Mouse (Mus musculus) liver, embryonic 14.5 days (tissue): ENCODE data around the gene Il11ra1. TPM values are rescaled to one million over a fixed set of nuclear protein-coding genes. Genes with fewer than 3 reads are reported as not detected.
"Not testable (repeated sequence)": the region's sequence is repeated elsewhere in the genome, so short reads cannot be mapped to it uniquely, and the experiment has no call there.

Experiments
- ATAC-seq: fragments of 200-750 bp; cut with Nextera tagmentation; 2 replicates; pipeline ENCODE4 v1.8.0; 2017; ENCODE audit warnings: moderate number of reproducible peaks, mild to moderate bottlenecking, moderate library complexity; ENCODE audit not compliant: insufficient read depth
- DNase-seq, 3 experiments: peaks; one replicate each; pipeline ENCODE4 v3.0.0-alpha.2; 2012 to 2013; ENCODE audit warnings: low read depth in 3 of 3, low spot score in 3 of 3
- H3K27ac ChIP-seq: fragments of 300-500 bp; sonication (generic); 2 replicates; pipeline ENCODE4 v1.5.1; 2014; ENCODE audit warnings: moderate library complexity, mild to moderate bottlenecking, control low read depth, inconsistent platforms
- H3K27me3 ChIP-seq: fragments of 300-500 bp; sonication (generic); 2 replicates; pipeline ENCODE4 v1.6.1; 2014; ENCODE audit warnings: mild to moderate bottlenecking, low read length, moderate library complexity; ENCODE audit not compliant: control insufficient read depth, insufficient read depth
- H3K36me3 ChIP-seq: fragments of 300-500 bp; sonication (generic); replicated peaks from 2 replicates; pipeline ENCODE4 v1.6.1; 2014; ENCODE audit warnings: low read depth; ENCODE audit not compliant: control insufficient read depth, insufficient read depth
- H3K4me1 ChIP-seq, 2 experiments: fragments of 200-500 bp in 1 of 2; fragments of 300-500 bp in 1 of 2; sonication (generic) in 1 of 2; replicated peaks; 2 replicates each; pipeline ENCODE4 v1.6.1; 2012 to 2014; ENCODE audit warnings: antibody characterized with exemption in 1 of 2, inconsistent platforms in 1 of 2, low read length in 1 of 2; ENCODE audit not compliant: control insufficient read depth in 2 of 2, insufficient read depth in 2 of 2
- H3K4me2 ChIP-seq: fragments of 300-500 bp; sonication (generic); 2 replicates; pipeline ENCODE4 v1.6.1; 2014; ENCODE audit warnings: low read depth, mild to moderate bottlenecking, control low read depth, moderate library complexity
- H3K4me3 ChIP-seq, 2 experiments: fragments of 200-500 bp in 1 of 2; fragments of 300-500 bp in 1 of 2; sonication (generic) in 1 of 2; 2 replicates each; pipeline ENCODE4 v1.5.1; 2012 to 2014; ENCODE audit warnings: low read depth in 2 of 2, low read length in 2 of 2, mild to moderate bottlenecking in 2 of 2, control low read depth in 1 of 2, inconsistent platforms in 1 of 2, moderate library complexity in 1 of 2; ENCODE audit not compliant: insufficient read depth in 1 of 2
- H3K9ac ChIP-seq: fragments of 300-500 bp; sonication (generic); replicated peaks from 2 replicates; pipeline ENCODE4 v1.6.1; 2014; ENCODE audit warnings: mild to moderate bottlenecking, control low read depth, moderate library complexity
- H3K9me3 ChIP-seq: fragments of 300-500 bp; sonication (generic); 2 replicates; pipeline ENCODE4 v1.6.1; 2016; ENCODE audit warnings: low read length, mixed read lengths; ENCODE audit not compliant: control insufficient read depth
- WGBS: fragments of 180-500 bp; shearing (Covaris S2); extraction: QIAGEN DNeasy Blood & Tissue Kit; methylation state at CpG from one replicate; pipeline ENCODE4 v1.1.7; 2014; ENCODE audit not compliant: insufficient replicate concordance; 5-methylcytosine and 5-hydroxymethylcytosine counted together
- polyA plus RNA-seq, 2 experiments: library from polyadenylated mRNA; depleted of rRNA in 1 of 2; stranded (reverse) in 1 of 2; unstranded in 1 of 2; fragments of >200 nt; fragmentation: Nextera tagmentation in 1 of 2; extraction: Ambion mirVana in 1 of 2; gene quantifications; 2 replicates each; pipeline versions ENCODE4 v1.2.1 to v1.2.3; 2012 to 2014

The Il11ra1 gene
- polyA plus RNA-seq, 2 experiments: 13.9 to 23.8 TPM

DNA sequence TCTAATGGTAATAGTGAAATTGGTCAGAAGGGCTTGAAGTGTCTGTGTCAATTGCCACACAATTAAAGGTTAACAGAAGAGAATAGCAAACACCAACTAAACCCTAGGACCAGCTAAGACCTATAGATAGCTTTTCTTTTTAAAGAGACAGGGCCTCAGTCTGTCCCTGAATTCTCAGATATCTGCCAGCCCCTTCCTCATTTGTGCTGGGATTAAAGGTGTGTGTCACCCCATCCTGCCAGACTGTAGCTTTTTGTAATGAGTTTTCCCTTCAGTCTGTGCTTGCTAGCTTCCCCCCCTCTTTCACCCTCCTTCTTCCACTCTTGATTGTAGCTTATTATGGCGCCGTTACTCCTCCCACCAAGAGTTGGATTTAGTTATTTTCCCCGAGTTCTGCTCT, 83.4 kb downstream of the Il11ra1 start:
- H3K27ac ChIP-seq, H3K9ac ChIP-seq, H3K36me3 ChIP-seq, H3K4me1 ChIP-seq, DNase-seq, H3K4me2 ChIP-seq, H3K4me3 ChIP-seq, ATAC-seq, H3K9me3 ChIP-seq, H3K27me3 ChIP-seq: not testable (repeated sequence)
- WGBS: 47% methylated on average over 3 of the region's 3 CpGs

Other genes starting within 250 kb of the Il11ra1 start
- gene Kif24, start 235.1 kb upstream of the Il11ra1 start, polyA plus RNA-seq (2012; rRNA removed): 3.4 and 4.2 TPM in 2 replicates
- 4.0 and 4.2 TPM in 2 replicates for gene Kif24, start 235.1 kb upstream of the Il11ra1 start, polyA plus RNA-seq (2014; fragmentation: Nextera tagmentation; extraction: Ambion mirVana)
- 7.6 and 13.3 TPM in 2 replicates for gene Nudt2, start 234.8 kb upstream of the Il11ra1 start, polyA plus RNA-seq (2012; rRNA removed)
- gene Nudt2, start 234.8 kb upstream of the Il11ra1 start, polyA plus RNA-seq (2014; fragmentation: Nextera tagmentation; extraction: Ambion mirVana): 22.4 and 22.5 TPM in 2 replicates
- 0.39 and 0.44 TPM in 2 replicates for gene AI464131, start 196.9 kb upstream of the Il11ra1 start, polyA plus RNA-seq (2012; rRNA removed)
- 0.33 and 0.62 TPM in 2 replicates for gene AI464131, start 196.9 kb upstream of the Il11ra1 start, polyA plus RNA-seq (2014; fragmentation: Nextera tagmentation; extraction: Ambion mirVana)
- gene 1110017D15Rik, start 182.7 kb upstream of the Il11ra1 start, polyA plus RNA-seq (2012; rRNA removed): not detected in 2 replicates
- not detected in 2 replicates for gene 1110017D15Rik, start 182.7 kb upstream of the Il11ra1 start, polyA plus RNA-seq (2014; fragmentation: Nextera tagmentation; extraction: Ambion mirVana)
- gene Fam219a, start 130.5 kb upstream of the Il11ra1 start, polyA plus RNA-seq (2012; rRNA removed): 1.8 TPM in 2 replicates
- gene Fam219a, start 130.5 kb upstream of the Il11ra1 start, polyA plus RNA-seq (2014; fragmentation: Nextera tagmentation; extraction: Ambion mirVana): 0.38 and 0.58 TPM in 2 replicates
- 1.3 and 1.9 TPM in 2 replicates for gene Dnaic1, start 130.2 kb upstream of the Il11ra1 start, polyA plus RNA-seq (2012; rRNA removed)
- gene Dnaic1, start 130.2 kb upstream of the Il11ra1 start, polyA plus RNA-seq (2014; fragmentation: Nextera tagmentation; extraction: Ambion mirVana): 2.1 and 2.6 TPM in 2 replicates
- 1.2 and 1.5 TPM in 2 replicates for gene Enho, start 59.7 kb upstream of the Il11ra1 start, polyA plus RNA-seq (2012; rRNA removed)
- 1.7 and 1.8 TPM in 2 replicates for gene Enho, start 59.7 kb upstream of the Il11ra1 start, polyA plus RNA-seq (2014; fragmentation: Nextera tagmentation; extraction: Ambion mirVana)
- 0.75 and 0.88 TPM in 2 replicates for gene Cntfr, start 2.9 kb upstream of the Il11ra1 start, polyA plus RNA-seq (2012; rRNA removed)
- 0.17 and 0.32 TPM in 2 replicates for gene Cntfr, start 2.9 kb upstream of the Il11ra1 start, polyA plus RNA-seq (2014; fragmentation: Nextera tagmentation; extraction: Ambion mirVana)
- 24.0 and 25.0 TPM in 2 replicates for gene Rpp25l, start 13.5 kb downstream of the Il11ra1 start, polyA plus RNA-seq (2012; rRNA removed)
- gene Rpp25l, start 13.5 kb downstream of the Il11ra1 start, polyA plus RNA-seq (2014; fragmentation: Nextera tagmentation; extraction: Ambion mirVana): 31.4 and 38.2 TPM in 2 replicates
- 28.7 and 39.8 TPM in 2 replicates for gene Dctn3, start 23.2 kb downstream of the Il11ra1 start, polyA plus RNA-seq (2012; rRNA removed)
- gene Dctn3, start 23.2 kb downstream of the Il11ra1 start, polyA plus RNA-seq (2014; fragmentation: Nextera tagmentation; extraction: Ambion mirVana): 63.9 and 68.6 TPM in 2 replicates
- gene Arid3c, start 31.2 kb downstream of the Il11ra1 start, polyA plus RNA-seq (2012; rRNA removed): not detected in 2 replicates
- gene Arid3c, start 31.2 kb downstream of the Il11ra1 start, polyA plus RNA-seq (2014; fragmentation: Nextera tagmentation; extraction: Ambion mirVana): not detected in 2 replicates
- gene Galt, start 55.2 kb downstream of the Il11ra1 start, polyA plus RNA-seq (2012; rRNA removed): 24.2 and 29.5 TPM in 2 replicates
- gene Galt, start 55.2 kb downstream of the Il11ra1 start, polyA plus RNA-seq (2014; fragmentation: Nextera tagmentation; extraction: Ambion mirVana): 19.2 and 22.1 TPM in 2 replicates
- 24.4 and 30.2 TPM in 2 replicates for gene Sigmar1, start 56.2 kb downstream of the Il11ra1 start, polyA plus RNA-seq (2012; rRNA removed)
- gene Sigmar1, start 56.2 kb downstream of the Il11ra1 start, polyA plus RNA-seq (2014; fragmentation: Nextera tagmentation; extraction: Ambion mirVana): 36.0 and 36.2 TPM in 2 replicates
- 9.5 and 10.8 TPM in 2 replicates for gene Ccl27a, start 74.3 kb downstream of the Il11ra1 start, polyA plus RNA-seq (2012; rRNA removed)
- 7.8 and 8.2 TPM in 2 replicates for gene Ccl27a, start 74.3 kb downstream of the Il11ra1 start, polyA plus RNA-seq (2014; fragmentation: Nextera tagmentation; extraction: Ambion mirVana)
- not detected in 2 replicates for gene Gm21541, start 203.6 kb downstream of the Il11ra1 start, polyA plus RNA-seq (2012; rRNA removed)
- gene Gm21541, start 203.6 kb downstream of the Il11ra1 start, polyA plus RNA-seq (2014; fragmentation: Nextera tagmentation; extraction: Ambion mirVana): not detected in 2 replicates
- gene Gm20878, start 241.6 kb downstream of the Il11ra1 start, polyA plus RNA-seq (2012; rRNA removed): 0.12 and 0.61 TPM in 2 replicates
- 0.24 and 0.52 TPM in 2 replicates for gene Gm20878, start 241.6 kb downstream of the Il11ra1 start, polyA plus RNA-seq (2014; fragmentation: Nextera tagmentation; extraction: Ambion mirVana)